Mouse (Mus musculus) erythroblast, embryonic 14.5 days (primary cell): Measurements from ENCODE around the gene Nomo1. TPM values are rescaled to one million over a fixed set of nuclear protein-coding genes. Genes with fewer than 3 reads are reported as not detected.

ENCODE experiments used
- H3K27me3 ChIP-seq: 2 replicates; pipeline ENCODE4 v1.6.1; 2012; ENCODE audit warnings: inconsistent platforms; ENCODE audit not compliant: control insufficient read depth
- H3K36me3 ChIP-seq: 2 replicates; pipeline ENCODE4 v1.6.1; 2012; ENCODE audit warnings: mild to moderate bottlenecking, inconsistent platforms; ENCODE audit not compliant: control insufficient read depth
- H3K4me1 ChIP-seq: 2 replicates; pipeline ENCODE4 v1.6.1; 2012; ENCODE audit warnings: inconsistent platforms; ENCODE audit not compliant: control insufficient read depth
- H3K4me3 ChIP-seq: replicated peaks from 2 replicates; pipeline ENCODE3; 2012; ENCODE audit warnings: moderate library complexity, mild to moderate bottlenecking, inconsistent platforms
- H3K9me3 ChIP-seq: 2 replicates; pipeline ENCODE4 v1.6.1; 2012; ENCODE audit warnings: low read length, inconsistent platforms, mixed read lengths; ENCODE audit not compliant: control insufficient read depth
- GATA1 ChIP-seq: IDR thresholded peaks from 2 replicates; pipeline ENCODE4 v1.6.1; 2012; ENCODE audit warnings: low read length, inconsistent platforms, mixed read lengths
- TAL1 ChIP-seq: IDR thresholded peaks from 3 replicates; pipeline ENCODE4 v1.6.1; 2012; ENCODE audit warnings: low read length, inconsistent platforms, mixed read lengths
- polyA plus RNA-seq: library from polyadenylated mRNA; stranded (reverse); fragments of >175 nt; gene quantifications from 2 replicates; pipeline ENCODE4 v1.2.3, GENCODE M21; 2012

The Nomo1 gene
- polyA plus RNA-seq, 1 experiment: 1.8 TPM

DNA sequence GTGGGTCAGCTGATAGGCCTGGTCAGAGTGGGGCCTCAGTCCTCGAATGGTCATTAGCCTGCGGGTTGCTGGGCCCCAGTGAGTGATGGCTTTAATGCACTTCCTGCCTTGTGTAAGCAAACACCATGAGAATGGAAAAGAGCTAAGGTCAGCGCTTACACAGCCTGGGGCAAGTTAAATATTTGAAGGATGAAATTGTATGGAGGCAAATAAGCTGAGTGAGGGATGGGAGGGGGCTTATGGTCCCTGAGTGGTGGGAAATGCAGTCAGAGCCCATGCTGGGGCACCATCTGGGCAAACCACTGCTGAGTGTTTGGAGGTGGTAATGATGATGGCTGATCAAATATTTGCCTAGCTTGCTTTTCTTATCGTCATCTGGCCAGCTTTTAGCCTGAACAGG is 89.5 kb downstream of the Nomo1 start:
- H3K4me3 ChIP-seq: no peak overlapping the region
- H3K36me3 ChIP-seq: no peaks in the 10 kb centered on the region
- no peaks in the 10 kb centered on the region for H3K27me3 ChIP-seq
- H3K4me1 ChIP-seq: no peaks in the 10 kb centered on the region
- TF ChIP-seq GATA1 (no peak), TAL1 (no peak)
- no peaks in the 10 kb centered on the region for H3K9me3 ChIP-seq

DNA sequence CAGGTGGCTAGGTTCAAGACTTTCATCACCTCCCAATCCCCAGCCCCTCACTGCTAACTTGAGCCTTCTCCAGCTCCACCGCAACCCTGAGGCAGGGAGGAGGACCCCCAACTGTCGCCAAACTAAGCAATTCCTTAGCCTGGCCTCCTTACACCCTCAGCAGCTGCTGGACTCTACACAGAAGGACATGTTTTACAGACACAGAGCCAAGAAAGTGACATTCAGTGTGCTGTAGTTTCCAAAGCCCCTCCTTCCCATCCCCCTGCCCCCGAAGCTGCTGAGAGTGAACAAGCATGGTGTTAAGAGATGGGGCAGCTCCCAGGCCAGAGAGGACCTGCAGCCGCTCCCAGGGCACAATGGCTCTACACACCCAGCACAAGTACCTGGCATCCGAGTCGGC is 91.0 kb downstream of the Nomo1 start:
- no peaks in the 10 kb centered on the region for H3K36me3 ChIP-seq
- no peaks in the 10 kb centered on the region for H3K9me3 ChIP-seq
- no peak overlapping the region for H3K4me3 ChIP-seq
- no peaks in the 10 kb centered on the region for H3K27me3 ChIP-seq
- TF ChIP-seq GATA1: no peak
- H3K4me1 ChIP-seq: no peaks in the 10 kb centered on the region

DNA sequence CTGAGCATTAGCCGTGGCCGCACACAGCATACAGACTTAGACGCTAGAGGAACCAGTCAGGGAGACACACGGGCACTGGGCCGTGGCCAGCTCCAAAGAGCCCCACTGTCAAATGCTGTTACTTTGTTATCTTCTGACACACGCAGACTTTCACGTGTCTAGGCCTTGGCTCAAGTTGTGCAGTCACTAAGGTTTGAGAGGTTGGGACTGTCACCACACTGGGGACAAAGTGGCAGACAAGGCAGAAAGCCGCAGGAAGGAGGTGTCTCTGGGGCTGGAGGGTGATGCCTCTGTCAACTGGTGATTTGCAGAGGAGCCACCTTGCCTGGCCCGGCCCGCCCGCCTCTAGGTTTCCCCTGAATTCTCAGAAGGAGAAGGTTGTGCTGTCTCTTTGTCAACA is 91.8 kb downstream of the Nomo1 start:
- Histone ChIP-seq H3K36me3 (no peaks in the 10 kb centered on the region), H3K4me1 (no peaks in the 10 kb centered on the region), H3K27me3 (no peaks in the 10 kb centered on the region), H3K4me3 (no peak overlapping the region), H3K9me3 (no peaks in the 10 kb centered on the region)
- no peak for TF ChIP-seq GATA1
- no peak for TF ChIP-seq TAL1

DNA sequence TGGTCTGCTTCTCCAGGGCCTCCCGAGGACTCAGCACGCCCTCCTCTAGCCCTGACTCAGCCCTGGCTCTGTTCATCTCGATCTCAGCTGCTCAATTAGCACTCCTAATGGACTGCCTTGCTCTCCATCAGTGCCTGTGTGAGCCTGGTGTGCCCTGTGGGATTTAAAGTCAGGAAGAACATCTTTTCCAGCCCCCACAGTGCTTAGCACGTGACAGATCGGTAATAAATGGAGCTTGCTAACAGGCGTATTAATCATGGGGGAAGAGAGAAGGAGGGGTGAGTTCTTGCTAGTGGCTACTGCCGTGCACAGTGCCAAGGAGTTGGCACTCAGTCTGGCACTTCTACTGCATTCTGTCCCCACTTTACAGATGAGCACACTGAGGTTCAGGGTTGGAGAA is 94.7 kb downstream of the Nomo1 start:
- Histone ChIP-seq H3K4me3 (no peak overlapping the region), H3K27me3 (no peaks in the 10 kb centered on the region), H3K4me1 (no peaks in the 10 kb centered on the region), H3K36me3 (no peaks in the 10 kb centered on the region), H3K9me3 (no peaks in the 10 kb centered on the region)
- no peak for TF ChIP-seq TAL1
- no peak for TF ChIP-seq GATA1

DNA sequence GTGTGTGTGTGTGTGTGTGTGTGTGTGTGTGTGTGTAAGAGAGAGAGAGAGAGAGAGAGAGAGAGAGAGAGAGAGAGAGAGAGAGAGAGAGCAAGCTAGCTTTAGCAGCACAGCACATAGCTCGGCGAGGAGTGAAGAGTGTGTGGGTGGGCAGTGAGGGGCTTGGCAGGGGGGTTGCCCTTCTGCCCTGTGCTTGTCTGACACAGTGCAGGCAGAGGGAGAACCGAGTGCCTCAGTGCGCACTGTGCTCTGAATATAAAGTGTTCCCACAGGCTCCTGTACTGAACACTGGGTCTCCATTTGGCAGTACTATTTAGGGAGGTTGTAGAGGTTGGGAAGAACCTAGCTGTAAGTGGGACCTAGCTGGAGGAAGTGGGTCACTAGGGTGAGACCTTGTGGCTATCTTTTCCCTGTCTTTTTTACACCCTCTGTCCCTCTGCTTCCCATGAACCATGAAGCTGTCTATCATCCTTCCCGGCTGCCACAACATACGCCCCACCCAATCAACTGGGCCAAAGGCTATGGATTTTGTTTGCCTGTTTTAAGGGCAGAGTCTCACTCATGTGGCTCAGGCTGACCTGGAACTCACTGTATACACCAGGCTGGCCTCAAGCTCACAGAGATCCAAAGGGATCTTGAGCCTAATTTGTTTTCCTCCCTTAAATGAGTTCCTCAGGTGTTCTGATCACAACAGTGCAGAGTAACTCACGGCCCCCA is 96.1 kb downstream of the Nomo1 start:
- Histone ChIP-seq H3K36me3 (no peaks in the 10 kb centered on the region), H3K9me3 (no peaks in the 10 kb centered on the region), H3K4me1 (no peaks in the 10 kb centered on the region), H3K4me3 (no peak overlapping the region), H3K27me3 (no peaks in the 10 kb centered on the region)
- TF ChIP-seq GATA1: no peak
- no peak for TF ChIP-seq TAL1

DNA sequence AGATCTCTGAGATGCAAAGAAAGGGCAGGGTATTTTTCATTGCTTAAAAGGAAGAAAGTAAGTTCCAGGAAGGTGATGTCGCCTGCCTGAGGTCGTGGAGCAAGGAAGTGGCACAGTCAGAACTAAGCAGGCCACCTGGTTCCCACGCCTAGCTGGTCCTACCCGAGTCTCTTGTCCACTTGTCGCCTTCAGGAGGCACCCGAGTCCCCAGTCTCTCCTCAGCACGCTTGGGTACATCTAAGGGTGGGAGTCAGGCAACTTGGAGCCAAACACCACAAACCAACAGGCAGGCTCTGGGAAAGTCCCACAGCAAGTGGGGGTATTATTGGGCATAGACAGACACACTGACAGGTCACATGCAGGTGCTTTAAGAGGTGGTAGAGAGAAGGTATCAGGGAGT is 97.2 kb downstream of the Nomo1 start:
- no peaks in the 10 kb centered on the region for H3K4me1 ChIP-seq
- TF ChIP-seq TAL1 (no peak), GATA1 (no peak)
- no peaks in the 10 kb centered on the region for H3K27me3 ChIP-seq
- no peaks in the 10 kb centered on the region for H3K36me3 ChIP-seq
- no peak overlapping the region for H3K4me3 ChIP-seq
- no peaks in the 10 kb centered on the region for H3K9me3 ChIP-seq

DNA sequence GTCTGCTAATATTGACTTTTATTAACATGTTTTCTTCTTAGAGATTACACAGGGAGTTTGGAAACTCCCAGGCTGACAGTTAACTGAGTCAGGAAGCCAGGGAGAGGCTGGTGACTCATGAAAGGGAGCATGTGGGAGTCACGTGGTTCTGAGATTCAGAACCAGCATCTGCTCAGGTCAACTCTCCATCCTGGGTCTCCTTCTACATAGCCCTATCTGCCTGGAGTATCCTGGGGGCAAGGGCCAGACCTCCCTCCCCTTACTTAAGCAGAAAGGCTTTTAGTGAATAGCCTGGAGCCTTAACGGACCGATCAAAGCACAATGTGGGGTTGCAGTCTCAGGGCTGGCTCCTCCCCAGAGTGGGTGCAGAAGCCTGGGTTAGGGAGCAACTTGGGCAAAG is 97.8 kb downstream of the Nomo1 start:
- Histone ChIP-seq H3K4me3 (no peak overlapping the region), H3K36me3 (no peaks in the 10 kb centered on the region), H3K9me3 (no peaks in the 10 kb centered on the region), H3K4me1 (no peaks in the 10 kb centered on the region), H3K27me3 (no peaks in the 10 kb centered on the region)
- TF ChIP-seq GATA1 (no peak), TAL1 (no peak)

DNA sequence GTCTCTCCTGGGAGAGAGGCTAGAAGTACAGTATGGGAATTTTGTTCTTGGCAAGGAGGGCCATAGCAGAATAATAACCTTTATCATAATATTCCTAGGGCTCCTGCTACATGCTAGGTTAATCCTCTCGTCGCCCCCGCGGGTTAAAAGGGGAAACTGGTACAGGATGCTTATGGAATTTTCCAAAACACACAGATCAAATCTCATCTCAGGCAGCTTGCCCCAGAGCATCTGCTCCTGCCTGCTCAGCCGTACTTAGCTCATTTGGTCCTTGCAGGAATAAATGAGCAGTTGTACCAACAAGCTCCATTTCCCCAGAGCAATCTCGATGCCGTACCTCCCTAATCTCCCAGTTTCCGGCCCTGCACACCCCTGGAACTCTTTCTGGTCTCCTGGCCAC is 98.3 kb downstream of the Nomo1 start:
- TF ChIP-seq GATA1: no peak
- no peak for TF ChIP-seq TAL1
- H3K27me3 ChIP-seq: no peaks in the 10 kb centered on the region
- H3K36me3 ChIP-seq: no peaks in the 10 kb centered on the region

DNA sequence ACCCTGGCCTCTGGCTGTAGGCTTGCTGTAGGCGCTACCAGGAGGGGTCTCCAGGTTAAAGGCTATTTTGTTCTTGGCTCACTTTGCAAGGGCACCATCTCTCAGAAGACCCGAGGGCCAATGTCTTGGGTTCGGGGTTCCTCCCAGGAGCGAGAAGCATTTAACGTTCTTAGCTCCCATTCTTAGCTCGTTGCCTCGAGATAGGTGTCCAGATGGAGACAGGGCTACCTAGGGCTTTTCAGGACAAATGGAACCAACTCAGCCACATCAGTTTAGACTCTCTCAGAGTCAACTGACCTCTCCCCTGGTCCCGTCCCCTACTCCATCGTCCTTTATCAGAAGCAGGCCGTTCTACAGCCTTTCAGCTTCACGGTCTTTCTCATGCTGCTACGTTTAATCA is 98.7 kb downstream of the Nomo1 start:
- Histone ChIP-seq H3K4me1 (no peaks in the 10 kb centered on the region), H3K36me3 (no peaks in the 10 kb centered on the region), H3K9me3 (no peaks in the 10 kb centered on the region), H3K4me3 (no peak overlapping the region), H3K27me3 (no peaks in the 10 kb centered on the region)
- no peak for TF ChIP-seq GATA1
- no peak for TF ChIP-seq TAL1

More for the DNA sequence above, 98.3 kb downstream of the Nomo1 start:
- H3K9me3 ChIP-seq: no peaks in the 10 kb centered on the region
- H3K4me1 ChIP-seq: no peaks in the 10 kb centered on the region
- no peak overlapping the region for H3K4me3 ChIP-seq

Other genes starting within 250 kb of the Nomo1 start
- gene Lmtk3, start 250.0 kb upstream of the Nomo1 start, polyA plus RNA-seq: 0.01 and 0.04 TPM in 2 replicates
- gene Sult2b1, start 249.0 kb upstream of the Nomo1 start, polyA plus RNA-seq: 0.04 TPM in 1 of 2 replicates, not detected in the other
- 21.7 and 22.4 TPM in 2 replicates for gene Cyth2, start 219.1 kb upstream of the Nomo1 start, polyA plus RNA-seq
- gene Kcnj14, start 208.9 kb upstream of the Nomo1 start, polyA plus RNA-seq: 0.02 and 0.04 TPM in 2 replicates
- 1.1 and 1.4 TPM in 2 replicates for gene Grwd1, start 202.8 kb upstream of the Nomo1 start, polyA plus RNA-seq
- gene Kdelr1, start 160.9 kb upstream of the Nomo1 start, polyA plus RNA-seq: 18.7 and 19.2 TPM in 2 replicates
- 0.01 TPM in 2 replicates for gene Grin2d, start 155.3 kb upstream of the Nomo1 start, polyA plus RNA-seq
- 1.1 and 1.2 TPM in 2 replicates for gene Syngr4, start 137.0 kb upstream of the Nomo1 start, polyA plus RNA-seq
- 1.4 and 2.0 TPM in 2 replicates for gene Tmem143, start 136.8 kb upstream of the Nomo1 start, polyA plus RNA-seq
- gene Emp3, start 112.3 kb upstream of the Nomo1 start, polyA plus RNA-seq: 3.5 and 9.5 TPM in 2 replicates
- 0.02 TPM in 1 of 2 replicates, not detected in the other for gene Ccdc114, start 109.6 kb upstream of the Nomo1 start, polyA plus RNA-seq
- 0.03 and 0.04 TPM in 2 replicates for gene Abcc6, start 3.4 kb upstream of the Nomo1 start, polyA plus RNA-seq
- 0.01 TPM in 1 of 2 replicates, not detected in the other for gene Kcnj11, start 67.1 kb downstream of the Nomo1 start, polyA plus RNA-seq
- not detected in 2 replicates for gene Abcc8, start 146.3 kb downstream of the Nomo1 start, polyA plus RNA-seq
- not detected in 2 replicates for gene Ush1c, start 204.8 kb downstream of the Nomo1 start, polyA plus RNA-seq
- gene Otog, start 207.3 kb downstream of the Nomo1 start, polyA plus RNA-seq: not detected in 2 replicates